Mouse (Mus musculus): Measurements from ENCODE around the gene Dab1. TPM values are rescaled to one million over a fixed set of nuclear protein-coding genes. Genes with fewer than 3 reads are reported as not detected.

Dab1 gene
- polyA plus RNA-seq, 1 experiment, result not detected

DNA sequence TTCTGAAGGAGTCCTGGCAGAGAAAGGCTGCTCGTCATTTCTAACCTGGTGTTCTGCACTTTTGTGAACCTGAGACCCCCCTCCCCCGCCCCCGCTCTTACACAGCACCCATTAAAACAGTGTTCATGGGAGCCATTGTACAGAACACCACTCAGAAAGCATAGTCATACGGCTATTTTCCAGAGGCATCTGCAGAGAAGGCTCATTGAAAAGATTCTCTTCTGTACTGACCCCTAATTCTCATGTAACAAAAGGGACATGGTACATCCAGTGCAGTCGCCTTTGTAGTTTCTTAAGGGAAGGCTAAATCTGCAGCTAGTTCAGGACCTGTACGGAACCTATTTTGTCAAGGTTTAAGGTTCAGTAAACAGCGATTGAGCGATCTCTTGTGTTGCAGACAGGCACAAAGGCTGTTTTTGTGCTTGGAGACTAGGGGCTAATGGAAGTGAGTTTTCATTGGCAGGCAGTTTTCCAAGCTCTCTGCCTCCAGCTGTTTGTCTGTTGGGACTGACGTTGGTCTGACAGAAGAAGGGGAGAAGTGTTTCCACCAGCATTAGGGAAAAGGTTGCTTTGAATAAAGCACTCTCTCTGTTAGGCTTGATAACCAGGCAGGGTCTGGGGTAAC lies 780.1 kb downstream of the Dab1 start:
- TF ChIP-seq CEBPB (IDR thresholded peaks at IDR 0.05; ENCODE audit: low read depth), result no peak
- TF ChIP-seq CTCF (IDR thresholded peaks at IDR 0.05; ENCODE audit: control insufficient read depth, insufficient read depth, insufficient read length), result no peak
- TF ChIP-seq MAX (IDR thresholded peaks at IDR 0.05), result no peak
- TF ChIP-seq MYOD1 (IDR thresholded peaks at IDR 0.05; ENCODE audit: control insufficient read depth, insufficient read length, low read depth), result no peak
- TF ChIP-seq USF1 (IDR thresholded peaks at IDR 0.05; ENCODE audit: low read depth), result no peak
- TF ChIP-seq FOSL1 (IDR thresholded peaks at IDR 0.05; ENCODE audit: insufficient read depth, low read length, poor library complexity, severe bottlenecking), result no peak
- no peak for TF ChIP-seq MYOG (IDR thresholded peaks at IDR 0.05; ENCODE audit: control insufficient read depth, extremely low read depth, insufficient read length)
- Histone ChIP-seq H3K4me3 (ENCODE audit: insufficient read depth, poor library complexity, severe bottlenecking) (no peak overlapping the region), H3K79me3 (ENCODE audit: low read depth) (no peaks in the 10 kb centered on the region), H3K36me3 (ENCODE audit: control insufficient read depth, insufficient read depth) (no peaks in the 10 kb centered on the region), H3ac (ENCODE audit: control insufficient read depth, insufficient read length, low read depth) (no peak overlapping the region), H3K27me3 (ENCODE audit: control insufficient read depth, insufficient read depth, insufficient read length) (no peaks in the 10 kb centered on the region), H3K79me2 (ENCODE audit: control insufficient read depth, insufficient read depth) (no peaks in the 10 kb centered on the region)

DNA sequence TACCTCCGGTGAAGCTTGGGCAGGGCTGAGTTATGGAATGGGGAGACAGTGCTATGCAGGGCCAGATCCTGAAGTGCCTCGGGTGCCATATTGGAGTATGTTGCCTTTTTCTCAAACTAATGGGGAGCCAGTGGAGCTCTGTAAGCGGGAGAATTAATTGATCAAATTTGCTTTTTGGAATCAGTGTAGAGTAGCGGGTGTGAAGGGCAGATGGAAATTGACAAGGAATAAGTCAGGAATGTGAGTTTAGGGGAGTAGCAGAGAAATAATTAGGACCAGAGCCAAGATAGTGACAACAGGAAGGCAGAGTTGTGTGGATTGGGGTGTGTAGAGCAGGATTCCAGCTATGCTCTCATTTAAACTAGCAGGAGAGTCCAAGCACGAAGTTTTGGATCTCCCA lies 784.9 kb downstream of the Dab1 start:
- H3K36me3 ChIP-seq (ENCODE audit: control insufficient read depth, insufficient read depth), result no peaks in the 10 kb centered on the region
- no peaks in the 10 kb centered on the region for H3K79me2 ChIP-seq (ENCODE audit: control insufficient read depth, insufficient read depth)
- H3K79me3 ChIP-seq (ENCODE audit: low read depth), result no peaks in the 10 kb centered on the region
- no peaks in the 10 kb centered on the region for H3K27me3 ChIP-seq (ENCODE audit: control insufficient read depth, insufficient read depth, insufficient read length)
- no peak overlapping the region for H3K4me3 ChIP-seq (ENCODE audit: insufficient read depth, poor library complexity, severe bottlenecking)
- TF ChIP-seq MYOD1 (IDR thresholded peaks at IDR 0.05; ENCODE audit: control insufficient read depth, insufficient read length, low read depth), result no peak
- no peak for TF ChIP-seq MYOG (IDR thresholded peaks at IDR 0.05; ENCODE audit: control insufficient read depth, extremely low read depth, insufficient read length)
- TF ChIP-seq USF1 (IDR thresholded peaks at IDR 0.05; ENCODE audit: low read depth), result no peak
- TF ChIP-seq FOSL1 (IDR thresholded peaks at IDR 0.05; ENCODE audit: insufficient read depth, low read length, poor library complexity, severe bottlenecking), result no peak
- TF ChIP-seq CTCF (IDR thresholded peaks at IDR 0.05; ENCODE audit: control insufficient read depth, insufficient read depth, insufficient read length), result no peak
- no peak for TF ChIP-seq MAX (IDR thresholded peaks at IDR 0.05)
- TF ChIP-seq CEBPB (IDR thresholded peaks at IDR 0.05; ENCODE audit: low read depth), result no peak
- H3ac ChIP-seq (ENCODE audit: control insufficient read depth, insufficient read length, low read depth), result no peak overlapping the region

DNA sequence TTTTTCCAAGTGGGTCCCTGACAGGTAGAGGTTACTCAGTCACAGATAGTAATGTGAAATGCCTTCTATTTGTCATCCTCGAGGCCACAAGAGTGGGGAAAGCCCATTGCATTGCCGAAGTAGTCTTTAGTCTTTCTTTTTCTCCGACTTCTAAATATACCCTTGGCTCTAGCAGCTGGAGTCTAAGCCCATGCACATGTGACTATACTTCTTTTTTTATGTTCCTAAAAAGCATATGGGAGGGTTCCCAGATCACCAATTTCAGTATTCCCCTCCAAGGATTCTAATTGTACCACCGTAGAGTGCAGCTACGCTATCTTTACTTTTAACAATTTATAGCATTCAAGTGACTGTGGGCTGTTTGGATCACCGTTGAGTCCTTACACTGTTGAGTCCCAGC lies 791.8 kb downstream of the Dab1 start:
- H3K4me3 ChIP-seq (ENCODE audit: insufficient read depth, poor library complexity, severe bottlenecking), result no peak overlapping the region
- TF ChIP-seq MYOG (IDR thresholded peaks at IDR 0.05; ENCODE audit: control insufficient read depth, extremely low read depth, insufficient read length) (no peak), CEBPB (IDR thresholded peaks at IDR 0.05; ENCODE audit: low read depth) (no peak), CTCF (IDR thresholded peaks at IDR 0.05; ENCODE audit: control insufficient read depth, insufficient read depth, insufficient read length) (no peak), MAX (IDR thresholded peaks at IDR 0.05) (no peak), USF1 (IDR thresholded peaks at IDR 0.05; ENCODE audit: low read depth) (no peak), FOSL1 (IDR thresholded peaks at IDR 0.05; ENCODE audit: insufficient read depth, low read length, poor library complexity, severe bottlenecking) (no peak), MYOD1 (IDR thresholded peaks at IDR 0.05; ENCODE audit: control insufficient read depth, insufficient read length, low read depth) (no peak)
- no peaks in the 10 kb centered on the region for H3K79me3 ChIP-seq (ENCODE audit: low read depth)
- H3K79me2 ChIP-seq (ENCODE audit: control insufficient read depth, insufficient read depth), result no peaks in the 10 kb centered on the region
- H3ac ChIP-seq (ENCODE audit: control insufficient read depth, insufficient read length, low read depth), result no peak overlapping the region
- no peaks in the 10 kb centered on the region for H3K27me3 ChIP-seq (ENCODE audit: control insufficient read depth, insufficient read depth, insufficient read length)
- no peaks in the 10 kb centered on the region for H3K36me3 ChIP-seq (ENCODE audit: control insufficient read depth, insufficient read depth)

DNA sequence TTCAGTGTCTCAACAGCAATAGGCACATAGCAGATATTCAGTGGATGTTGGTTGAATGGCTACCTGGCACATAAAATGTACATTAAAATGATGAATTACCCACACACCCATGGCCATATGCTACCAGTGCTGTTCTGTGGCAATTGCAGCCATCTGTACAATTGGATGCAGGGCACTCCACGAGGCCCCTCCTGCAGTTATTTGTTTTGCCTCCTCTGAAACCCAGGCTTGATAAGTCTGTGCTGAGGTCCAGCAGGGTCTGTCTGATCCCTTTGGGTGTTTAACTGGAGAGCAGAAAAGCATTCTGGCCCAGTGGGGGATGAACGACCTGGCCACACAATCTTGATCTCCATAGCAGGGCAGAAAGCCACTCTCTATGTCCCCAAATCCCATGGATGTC lies 796.3 kb downstream of the Dab1 start:
- H3K4me3 ChIP-seq (ENCODE audit: insufficient read depth, poor library complexity, severe bottlenecking), result no peak overlapping the region
- no peaks in the 10 kb centered on the region for H3K79me2 ChIP-seq (ENCODE audit: control insufficient read depth, insufficient read depth)
- TF ChIP-seq CEBPB (IDR thresholded peaks at IDR 0.05; ENCODE audit: low read depth) (no peak), USF1 (IDR thresholded peaks at IDR 0.05; ENCODE audit: low read depth) (no peak), MYOG (IDR thresholded peaks at IDR 0.05; ENCODE audit: control insufficient read depth, extremely low read depth, insufficient read length) (no peak), FOSL1 (IDR thresholded peaks at IDR 0.05; ENCODE audit: insufficient read depth, low read length, poor library complexity, severe bottlenecking) (no peak), CTCF (IDR thresholded peaks at IDR 0.05; ENCODE audit: control insufficient read depth, insufficient read depth, insufficient read length) (no peak), MAX (IDR thresholded peaks at IDR 0.05) (no peak), MYOD1 (IDR thresholded peaks at IDR 0.05; ENCODE audit: control insufficient read depth, insufficient read length, low read depth) (no peak)
- no peak overlapping the region for H3ac ChIP-seq (ENCODE audit: control insufficient read depth, insufficient read length, low read depth)
- H3K36me3 ChIP-seq (ENCODE audit: control insufficient read depth, insufficient read depth), result no peaks in the 10 kb centered on the region
- no peaks in the 10 kb centered on the region for H3K79me3 ChIP-seq (ENCODE audit: low read depth)
- no peaks in the 10 kb centered on the region for H3K27me3 ChIP-seq (ENCODE audit: control insufficient read depth, insufficient read depth, insufficient read length)

DNA sequence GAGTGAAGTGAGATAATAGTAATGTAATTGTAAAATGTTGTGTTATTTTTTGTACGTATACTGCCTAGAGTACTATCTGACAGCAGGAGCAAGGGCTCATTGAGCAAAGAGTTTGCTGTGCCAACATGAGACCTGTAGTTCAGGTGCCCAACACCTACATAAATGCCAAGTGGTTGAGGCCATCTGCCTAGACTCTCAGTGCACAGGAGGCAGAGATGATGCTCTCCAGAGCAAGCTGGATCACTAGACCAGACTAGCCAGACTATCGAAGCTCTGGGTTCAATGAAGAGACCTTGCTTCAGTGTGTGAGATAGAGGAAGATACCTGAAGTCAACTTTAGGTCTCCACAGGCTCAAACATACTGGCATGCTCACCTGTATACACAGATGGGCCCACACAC lies 799.2 kb downstream of the Dab1 start:
- no peaks in the 10 kb centered on the region for H3K79me2 ChIP-seq (ENCODE audit: control insufficient read depth, insufficient read depth)
- H3K27me3 ChIP-seq (ENCODE audit: control insufficient read depth, insufficient read depth, insufficient read length), result no peaks in the 10 kb centered on the region
- no peaks in the 10 kb centered on the region for H3K79me3 ChIP-seq (ENCODE audit: low read depth)
- no peak overlapping the region for H3K4me3 ChIP-seq (ENCODE audit: insufficient read depth, poor library complexity, severe bottlenecking)
- TF ChIP-seq MYOD1 (IDR thresholded peaks at IDR 0.05; ENCODE audit: control insufficient read depth, insufficient read length, low read depth) (no peak), FOSL1 (IDR thresholded peaks at IDR 0.05; ENCODE audit: insufficient read depth, low read length, poor library complexity, severe bottlenecking) (no peak), MYOG (IDR thresholded peaks at IDR 0.05; ENCODE audit: control insufficient read depth, extremely low read depth, insufficient read length) (no peak), USF1 (IDR thresholded peaks at IDR 0.05; ENCODE audit: low read depth) (no peak), CTCF (IDR thresholded peaks at IDR 0.05; ENCODE audit: control insufficient read depth, insufficient read depth, insufficient read length) (no peak), MAX (IDR thresholded peaks at IDR 0.05) (no peak), CEBPB (IDR thresholded peaks at IDR 0.05; ENCODE audit: low read depth) (no peak)
- no peaks in the 10 kb centered on the region for H3K36me3 ChIP-seq (ENCODE audit: control insufficient read depth, insufficient read depth)
- no peak overlapping the region for H3ac ChIP-seq (ENCODE audit: control insufficient read depth, insufficient read length, low read depth)
